Mouse (Mus musculus): ENCODE data around the gene Acp5.
A peak's percentile ranks its signal among the peaks of the same experiment; 100 is the strongest.
"Not testable (repeated sequence)": the region's sequence is repeated elsewhere in the genome, so short reads cannot be mapped to it uniquely, and the experiment has no call there.

Gene Acp5

GRCm38 (mm10) chr9:22135644-22136390, at the start of gene Acp5:
Gene Acp5, minus strand, starts transcription at chr9:22135711.
- no peak for DNase-seq

- DNase-seq: no peak
Measured at GRCm38 (mm10) chr9:22172318-22172717, 36.8 kb upstream of the Acp5 start.

DNA sequence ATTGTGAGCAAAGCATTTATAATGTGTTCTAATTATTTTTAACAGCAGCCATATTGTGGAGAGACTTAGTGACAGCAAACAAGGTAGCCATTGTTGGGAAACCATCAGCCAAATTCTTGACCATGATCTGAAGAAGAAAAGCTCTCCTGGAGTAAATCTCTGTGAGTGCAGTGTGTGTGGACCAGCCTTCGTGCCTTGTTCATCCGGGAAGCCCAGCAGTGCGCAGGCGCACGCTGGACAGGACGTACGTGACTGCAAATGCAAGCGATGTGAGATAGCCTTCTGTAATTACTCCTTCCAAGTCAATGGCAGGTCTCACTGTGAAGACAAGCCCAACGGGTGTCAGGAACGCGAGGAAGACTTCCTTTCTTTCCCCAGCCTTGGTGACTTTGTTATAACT, 33.8 kb upstream of the Acp5 start:
- no peak for DNase-seq

DNA sequence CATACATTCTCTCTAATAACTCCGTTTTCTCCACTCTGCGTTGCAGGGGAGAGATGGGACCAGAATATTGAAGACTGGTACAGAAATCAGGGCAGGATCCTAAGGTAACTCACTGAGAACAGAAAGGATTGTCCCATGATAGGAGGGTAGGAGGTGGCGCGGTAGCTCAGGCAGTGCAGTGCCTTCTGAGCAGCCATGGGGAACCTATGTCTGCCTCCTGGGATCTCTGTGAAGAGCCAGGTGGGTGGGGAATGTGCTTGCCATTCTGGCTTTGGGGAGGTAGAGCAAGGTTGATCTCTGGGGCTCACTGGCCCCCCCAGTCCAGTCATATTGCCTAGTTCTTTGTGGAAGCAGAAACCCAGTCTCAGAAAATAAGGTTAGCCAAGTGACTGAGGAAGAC, 32.2 kb upstream of the Acp5 start:
- no peak for DNase-seq

DNA sequence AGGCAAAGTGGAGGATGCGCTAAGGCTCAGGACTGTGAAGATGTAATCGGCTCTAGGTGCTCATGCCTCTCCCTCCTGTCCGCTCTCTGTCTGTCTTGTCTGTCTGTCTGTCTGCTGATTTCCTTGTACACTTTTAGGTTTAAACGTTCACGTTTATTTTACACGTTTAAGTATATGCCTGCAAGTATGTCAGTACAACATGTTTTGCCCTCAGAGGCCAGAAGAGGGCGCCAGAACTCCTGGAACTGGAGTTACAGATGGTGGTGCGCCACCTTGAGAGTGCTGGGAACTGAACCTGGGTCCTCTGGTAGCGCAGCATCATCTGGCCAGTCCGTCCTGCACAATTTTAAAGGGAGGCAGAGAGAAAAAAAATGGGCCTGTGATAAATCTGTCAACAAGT, 31.2 kb upstream of the Acp5 start:
- no peak for DNase-seq

DNA sequence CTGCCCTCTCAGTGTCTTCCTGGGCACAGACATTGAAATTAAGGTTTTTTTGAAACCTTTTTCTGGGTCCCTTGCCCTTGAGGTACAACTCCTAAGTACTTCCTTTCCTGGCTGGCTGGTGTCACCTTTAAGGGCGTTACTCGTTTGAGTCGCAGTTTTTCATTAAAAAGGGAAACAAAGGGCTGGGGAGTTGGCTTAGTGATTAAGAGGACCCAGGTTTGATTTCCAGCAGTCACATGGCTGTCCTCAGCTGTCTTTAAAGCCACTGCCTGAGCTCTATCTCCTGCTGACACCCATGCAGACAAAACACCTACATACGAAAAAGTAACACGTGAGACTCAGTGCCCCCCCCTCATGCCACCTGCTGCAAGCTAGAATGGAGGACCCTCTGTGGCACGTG, 30.5 kb upstream of the Acp5 start:
- no peak for DNase-seq

DNA sequence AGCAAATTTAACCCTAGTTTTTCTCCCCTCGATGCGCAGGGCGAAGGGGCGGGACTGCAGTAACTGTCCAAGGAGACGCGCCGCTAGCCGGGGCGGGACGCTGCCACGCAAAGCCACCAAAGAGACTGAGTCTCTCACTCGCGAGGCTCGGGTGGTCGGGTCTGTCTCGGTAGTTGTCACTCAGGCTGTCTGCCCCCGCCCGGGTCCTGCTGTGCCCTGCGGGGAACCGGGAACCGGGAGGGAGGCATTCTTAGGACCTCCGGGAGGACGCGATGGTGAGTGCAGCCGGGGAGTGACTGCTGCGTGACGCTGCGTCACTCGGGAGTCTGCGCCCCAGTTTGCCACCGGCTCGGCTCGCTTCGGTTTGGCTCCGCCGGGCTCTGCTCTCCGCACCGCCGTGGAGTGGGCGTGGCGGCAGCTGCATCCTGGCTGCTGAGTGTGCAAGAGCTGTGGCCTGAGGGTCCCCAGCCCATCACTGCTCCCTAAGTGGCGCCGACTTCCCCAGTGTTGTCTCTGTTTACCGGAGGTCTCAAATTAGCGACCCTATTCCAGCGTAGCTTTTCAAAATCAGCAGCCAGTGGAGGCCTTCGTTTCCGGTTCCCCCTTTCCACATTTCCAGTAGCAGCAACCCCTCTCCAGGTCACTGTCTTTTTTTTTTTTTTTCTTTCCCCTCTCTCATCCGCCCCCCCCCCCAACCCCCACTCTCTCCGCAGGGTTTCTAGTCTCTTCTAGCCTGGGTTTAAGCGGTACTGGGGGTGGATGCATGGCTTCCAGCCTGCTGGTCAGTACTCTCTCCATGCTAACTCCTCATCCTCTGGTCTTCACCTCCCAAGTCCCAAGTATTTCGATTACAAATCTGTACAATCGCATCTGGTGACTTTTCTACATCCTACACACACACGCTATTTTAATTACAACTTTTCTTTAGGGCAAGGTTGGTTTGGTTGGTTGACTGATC, 29.5 kb upstream of the Acp5 start:
- peak; percentile 34 to 44 for DNase-seq

DNA sequence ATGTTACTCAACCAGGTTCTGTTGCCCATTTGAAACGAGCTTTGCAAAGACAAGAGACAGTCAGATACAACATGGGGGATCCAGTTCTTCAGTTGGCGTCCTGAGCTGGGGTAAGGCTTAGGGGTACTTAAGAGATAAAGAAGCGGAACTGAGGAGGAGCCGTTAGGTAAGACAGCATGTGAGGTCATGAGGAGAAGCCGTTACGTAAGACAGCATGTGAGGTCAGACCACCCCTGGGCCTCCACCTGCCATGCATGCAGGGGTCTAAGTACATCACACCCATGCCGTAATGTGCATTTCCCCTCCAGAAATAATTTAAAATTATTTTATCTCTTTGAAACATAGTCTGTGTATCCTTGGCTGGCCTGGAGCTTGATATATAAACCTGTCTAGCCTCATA, 27.4 kb upstream of the Acp5 start:
- no peak for DNase-seq

DNA sequence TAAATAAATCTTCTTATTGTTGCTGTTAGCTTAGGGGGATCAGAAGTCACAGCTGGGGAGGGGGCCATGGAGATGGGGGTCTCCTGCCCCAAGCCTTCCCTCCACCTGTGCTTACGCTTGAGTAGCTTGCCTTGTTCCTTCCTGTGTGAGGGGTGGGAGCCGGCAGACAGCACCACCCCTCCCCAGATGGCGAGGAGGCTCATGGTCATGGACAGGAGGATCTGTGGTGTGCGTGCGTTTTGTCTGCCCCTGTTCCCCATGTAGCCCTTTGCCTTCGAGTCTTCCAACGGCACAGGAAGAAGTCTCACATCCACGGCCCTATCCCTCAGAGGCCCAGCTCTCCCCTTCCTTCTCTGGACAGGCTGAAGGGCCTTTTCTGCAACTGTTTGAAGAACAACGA, 26.8 kb upstream of the Acp5 start:
- DNase-seq: no peak

DNA sequence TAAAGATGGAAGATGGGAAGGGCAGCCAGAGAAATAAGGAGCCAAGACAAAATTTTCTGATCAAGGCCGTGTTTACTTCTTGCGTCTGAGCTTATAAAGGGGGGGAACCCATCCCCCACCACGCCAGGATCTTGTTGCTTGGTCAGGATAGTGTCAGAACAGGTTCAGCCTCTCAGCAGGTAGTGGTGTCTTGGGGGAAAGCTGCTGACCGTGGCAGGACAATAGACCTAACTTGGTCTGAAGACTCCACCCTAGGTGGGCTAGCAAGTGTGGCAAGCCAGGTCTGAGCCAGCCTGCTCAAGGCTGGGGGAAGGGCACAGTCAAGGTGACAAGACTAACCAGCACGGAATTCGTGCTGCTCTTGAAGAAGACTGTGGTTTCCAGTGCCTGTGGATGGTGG, 25.8 kb upstream of the Acp5 start:
- DNase-seq: no peak

GRCm38 (mm10) chr9:22157516-22158265, 22.2 kb upstream of the Acp5 start:
- DNase-seq: no peak

- DNase-seq: peak; percentile 100
Measured at GRCm38 (mm10) chr9:22156497-22157245, 21.2 kb upstream of the Acp5 start, which contains the start of gene Pigyl. Gene Pigyl, plus strand, starts transcription at chr9:22156846.

GRCm38 (mm10) chr9:22155614-22156013, 20.1 kb upstream of the Acp5 start:
- DNase-seq: peak; percentile 73 to 74

GRCm38 (mm10) chr9:22153810-22154209, 18.3 kb upstream of the Acp5 start:
- no peak for DNase-seq

GRCm38 (mm10) chr9:22150946-22151345, 15.4 kb upstream of the Acp5 start:
- no peak for DNase-seq

GRCm38 (mm10) chr9:22150249-22150693, 14.8 kb upstream of the Acp5 start:
- not testable (repeated sequence) for DNase-seq

- peak; percentile 52 to 71 for DNase-seq
Measured at GRCm38 (mm10) chr9:22149426-22150248, 14.1 kb upstream of the Acp5 start.

GRCm38 (mm10) chr9:22144304-22144965, 8.9 kb upstream of the Acp5 start:
- DNase-seq: no peak

- peak; percentile 83 to 94 for DNase-seq
Measured at GRCm38 (mm10) chr9:22143108-22144037, 7.9 kb upstream of the Acp5 start.

- no peak for DNase-seq
Measured at GRCm38 (mm10) chr9:22139746-22140145, 4.2 kb upstream of the Acp5 start.
